Mouse (Mus musculus) left cerebral cortex, adult 6 months (tissue): Measurements from ENCODE around the gene Epb41l1. TPM values are rescaled to one million over a fixed set of nuclear protein-coding genes. Genes with fewer than 3 reads are reported as not detected.

Source experiments
- long read RNA-seq, 2 experiments: library from polyadenylated mRNA; unstranded; transcript quantifications; one replicate each; pipeline ENCODE4 v2.0.0; 2019 to 2020
- polyA plus RNA-seq: library from polyadenylated mRNA; unstranded; fragments of <200 nt; fragmentation: Nextera tagmentation; gene quantifications from 2 replicates; pipeline ENCODE4 v1.2.3, GENCODE M21; 2021

Gene Epb41l1
- 51.1 and 109 TPM in 2 replicates for polyA plus RNA-seq
- long read RNA-seq, experiment 1, full-length matches to known transcripts = 120 of 258 reads
- long read RNA-seq, experiment 1, partial matches to known transcripts = 69 of 258 reads
- long read RNA-seq, experiment 1, other reads (novel, unspliced or antisense) = 69 of 258 reads
- long read RNA-seq, experiment 2, full-length matches to known transcripts = 12 of 62 reads
- long read RNA-seq, experiment 2, partial matches to known transcripts = 1 of 62 reads
- long read RNA-seq, experiment 2, other reads (novel, unspliced or antisense) = 49 of 62 reads

DNA sequence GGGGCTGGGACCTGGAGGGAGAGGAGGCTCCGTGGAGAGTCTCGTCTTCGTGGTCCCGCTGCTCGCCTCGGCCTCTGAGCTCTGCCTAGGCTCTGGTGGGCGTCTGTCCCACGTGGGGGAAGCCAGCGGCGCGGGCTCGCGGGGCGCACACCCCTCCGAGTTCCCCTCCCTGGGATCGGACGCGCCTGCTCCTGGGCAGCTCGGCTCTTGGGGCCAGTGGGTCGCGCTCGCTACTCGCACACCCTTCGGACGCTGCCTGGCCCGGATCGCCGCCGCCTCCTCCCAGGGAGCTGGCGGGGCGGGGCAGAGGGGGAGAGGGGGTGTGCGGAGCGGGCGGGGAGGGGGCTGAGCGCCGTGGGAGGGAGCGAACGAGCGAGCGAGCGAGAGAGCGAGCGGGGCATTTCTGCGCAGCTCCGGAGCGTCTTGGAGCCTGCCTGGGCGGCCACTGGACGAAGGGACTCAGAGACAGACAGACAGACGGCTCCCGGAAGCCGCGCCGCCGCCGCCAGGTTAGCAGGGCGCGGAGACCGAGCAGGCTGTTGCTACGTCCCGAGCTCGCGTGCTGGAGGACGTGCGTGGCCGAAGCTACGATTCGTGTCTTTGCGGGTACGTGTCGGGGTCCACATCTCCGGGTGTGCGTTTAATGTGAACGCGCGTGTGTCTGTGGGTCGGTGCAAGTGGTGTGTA lies at the start of gene Epb41l1:
Epb41l1 (plus strand) TSS at position 216 of the 687 bp plus-strand sequence.

DNA sequence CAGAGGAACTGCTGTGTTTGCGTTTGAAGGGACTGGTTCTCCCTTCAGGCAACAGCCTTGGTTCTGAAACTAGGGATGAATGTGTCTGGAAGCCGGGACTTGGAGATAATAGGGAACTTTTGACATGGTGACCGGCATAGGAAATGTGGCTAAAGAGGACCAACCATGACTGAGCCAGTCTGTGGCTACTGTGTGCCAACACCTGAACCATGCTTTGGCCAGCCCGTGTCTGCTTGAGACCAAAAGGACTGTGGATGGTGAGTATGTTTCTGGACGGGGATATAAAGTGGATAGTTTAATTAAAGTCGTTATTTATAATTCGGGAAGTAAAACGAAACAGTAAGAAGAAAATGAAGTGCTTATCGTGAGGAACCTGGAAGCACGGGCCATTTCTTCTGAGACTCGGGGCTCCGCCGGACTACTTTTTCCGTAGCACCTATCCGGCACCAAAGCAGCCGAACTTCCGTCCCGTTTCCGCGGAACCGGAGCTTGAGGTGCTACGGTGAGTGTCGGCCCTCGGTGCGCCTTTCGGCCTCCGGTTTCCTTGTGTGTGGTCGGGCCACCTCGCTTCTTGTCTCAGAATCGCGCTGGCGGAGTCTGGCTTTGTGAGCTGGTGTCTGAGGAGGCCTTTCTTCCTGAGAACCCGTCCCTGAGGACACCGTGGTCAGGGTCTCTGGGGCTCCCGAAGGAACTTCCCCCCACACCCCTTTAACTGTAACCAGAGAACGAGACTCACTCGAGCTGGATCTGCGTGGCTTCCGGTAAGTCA lies 126.6 kb downstream of the Epb41l1 start, which contains the start of gene Aar2:
Aar2 (plus strand) TSS at position 462 of the 769 bp plus-strand sequence.

Other genes with a start within 250 kb of the Epb41l1 start
- 190 and 225 TPM in 2 replicates for gene Rbm39, start 240.7 kb upstream of the Epb41l1 start, polyA plus RNA-seq
- 49.8 and 51.8 TPM in 2 replicates for gene Phf20, start 224.4 kb upstream of the Epb41l1 start, polyA plus RNA-seq
- gene Cnbd2, start 108.6 kb upstream of the Epb41l1 start, polyA plus RNA-seq = 6.1 and 7.1 TPM in 2 replicates
- gene Scand1, start 108.2 kb upstream of the Epb41l1 start, polyA plus RNA-seq = 107 and 133 TPM in 2 replicates
- gene Aar2, start 126.7 kb downstream of the Epb41l1 start, polyA plus RNA-seq = 28.3 and 33.1 TPM in 2 replicates
- gene Dlgap4, start 192.8 kb downstream of the Epb41l1 start, polyA plus RNA-seq = 60.0 and 73.5 TPM in 2 replicates